Mouse (Mus musculus): ENCODE measurements at regions not wholly inside any gene's neighbourhood (a gene's known extent, or its start where the extent isn't known, plus 50 kb on each side); places are given as distances from the start of the nearest gene placed in this dataset.
"Not testable (repeated sequence)": the region's sequence is repeated elsewhere in the genome, so short reads cannot be mapped to it uniquely, and the experiment has no call there.

DNA sequence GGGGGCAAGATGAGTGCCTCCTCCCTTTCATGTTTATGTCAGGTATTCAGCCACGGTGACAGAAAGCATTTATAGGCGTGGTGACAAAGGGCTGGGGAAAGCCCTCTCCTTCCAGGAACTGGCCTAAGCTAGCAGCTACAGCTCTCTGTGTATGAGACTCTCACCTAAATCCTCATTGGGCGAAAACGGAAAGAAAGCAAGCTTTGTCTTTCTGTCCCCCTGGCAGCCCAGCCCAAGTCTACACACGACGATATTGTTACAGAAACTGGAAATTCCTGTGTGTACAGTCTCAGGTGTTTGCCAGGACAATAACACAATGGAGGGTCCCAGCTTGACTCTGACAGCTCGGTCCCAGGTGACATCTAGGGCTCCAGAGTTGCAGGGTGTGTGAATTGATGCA, 60.0 kb downstream of the Dact2 start:
- Histone ChIP-seq H3K36me3 (no peaks in the 10 kb centered on the region), H3K4me1 (no peaks in the 10 kb centered on the region), H3K27ac (replicated peaks) (no peak overlapping the region), H3K9me3 (no peaks in the 10 kb centered on the region), H3K4me2 (no peak overlapping the region), H3K4me3 (no peak overlapping the region), H3K27me3 (replicated peaks) (peaks cover 65% of the 10 kb centered on the region), H3K9ac (no peak overlapping the region)
- WGBS: 66% methylated on average over 7 of the region's 7 CpGs
- no peak for ATAC-seq (ENCODE audit: extremely low read depth, insufficient number of reproducible peaks, low FRiP score, low TSS enrichment)

DNA sequence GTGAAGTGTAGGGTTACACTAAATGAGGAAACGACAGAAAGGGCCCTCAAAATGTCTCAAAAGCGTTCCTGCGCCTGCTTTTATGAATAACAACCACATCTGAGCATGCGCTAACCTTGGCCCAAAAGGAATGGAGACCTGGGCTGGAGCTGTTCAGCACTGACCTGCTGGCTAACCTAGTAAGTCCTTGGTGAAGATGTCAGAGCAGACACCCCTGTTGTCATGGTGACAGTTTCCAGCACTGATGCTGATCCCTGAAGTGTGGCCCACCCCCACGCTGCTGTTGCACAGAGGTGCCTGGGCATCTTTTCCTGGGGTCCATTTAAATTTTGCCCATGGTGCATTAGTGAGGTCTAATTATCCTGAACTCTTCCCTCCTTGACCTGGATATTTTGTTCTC, 62.4 kb downstream of the Dact2 start:
- Histone ChIP-seq H3K27ac (replicated peaks) (no peak overlapping the region), H3K4me1 (no peaks in the 10 kb centered on the region), H3K36me3 (no peaks in the 10 kb centered on the region), H3K9me3 (no peaks in the 10 kb centered on the region), H3K4me3 (no peak overlapping the region), H3K27me3 (replicated peaks) (peaks cover 77% of the 10 kb centered on the region), H3K9ac (no peak overlapping the region), H3K4me2 (no peak overlapping the region)
- 86% methylated on average over 5 of the region's 5 CpGs for WGBS
- no peak for ATAC-seq (ENCODE audit: extremely low read depth, insufficient number of reproducible peaks, low FRiP score, low TSS enrichment)

DNA sequence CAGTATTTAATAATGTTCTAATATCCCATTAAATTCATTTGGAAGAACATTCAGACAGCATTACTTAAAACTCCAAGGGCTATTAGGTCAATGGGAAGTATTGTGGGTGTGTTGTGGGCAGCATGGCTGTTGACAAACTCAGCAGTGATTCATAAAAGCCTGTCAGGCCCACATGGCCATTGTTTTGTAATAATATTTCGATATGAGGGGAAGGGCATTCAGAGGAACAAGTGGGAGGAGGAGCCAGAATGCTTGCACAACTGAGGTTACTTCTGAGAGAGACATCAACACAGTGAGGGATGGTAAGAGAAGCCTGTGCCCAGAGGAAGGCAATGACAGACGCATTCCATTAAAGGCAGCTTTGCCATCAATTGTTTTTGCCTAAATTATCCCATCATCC, 63.8 kb downstream of the Dact2 start:
- peaks cover 86% of the 10 kb centered on the region for H3K27me3 ChIP-seq (replicated peaks)
- no peak for ATAC-seq (ENCODE audit: extremely low read depth, insufficient number of reproducible peaks, low FRiP score, low TSS enrichment)

DNA sequence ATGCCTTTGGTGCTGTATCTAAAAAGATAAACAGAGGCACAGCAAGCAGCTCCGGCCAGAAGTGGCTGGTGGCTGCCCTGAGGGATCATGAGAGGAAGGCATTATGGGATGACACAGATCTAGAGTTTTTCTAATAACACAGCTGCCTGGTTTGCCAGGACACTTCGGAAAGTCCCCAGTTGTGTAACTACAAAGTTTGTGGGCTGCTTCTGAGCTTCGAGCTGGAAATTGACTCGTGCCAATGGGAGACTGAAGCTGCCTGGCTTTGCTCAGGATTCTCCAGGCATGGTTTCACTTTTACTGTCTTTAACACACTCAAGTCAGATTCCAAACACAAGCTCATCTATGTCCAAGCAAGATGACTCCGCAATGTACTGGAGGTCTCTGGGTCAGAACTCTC, 65.2 kb downstream of the Dact2 start:
- no peak overlapping the region for H3K4me2 ChIP-seq
- no peaks in the 10 kb centered on the region for H3K4me1 ChIP-seq
- no peak for ATAC-seq (ENCODE audit: extremely low read depth, insufficient number of reproducible peaks, low FRiP score, low TSS enrichment)
- peaks cover 77% of the 10 kb centered on the region for H3K27me3 ChIP-seq (replicated peaks)
- H3K4me3 ChIP-seq: no peak overlapping the region
- H3K9me3 ChIP-seq: no peaks in the 10 kb centered on the region
- 58% methylated on average over 5 of the region's 5 CpGs for WGBS
- no peaks in the 10 kb centered on the region for H3K36me3 ChIP-seq
- H3K9ac ChIP-seq: no peak overlapping the region
- H3K27ac ChIP-seq (replicated peaks): no peak overlapping the region

More for the DNA sequence above, 63.8 kb downstream of the Dact2 start:
- Histone ChIP-seq H3K9ac (no peak overlapping the region), H3K4me1 (no peaks in the 10 kb centered on the region), H3K9me3 (no peaks in the 10 kb centered on the region), H3K4me2 (no peak overlapping the region), H3K36me3 (no peaks in the 10 kb centered on the region), H3K4me3 (no peak overlapping the region), H3K27ac (replicated peaks) (no peak overlapping the region)
- 75% methylated on average over 2 of the region's 2 CpGs for WGBS

DNA sequence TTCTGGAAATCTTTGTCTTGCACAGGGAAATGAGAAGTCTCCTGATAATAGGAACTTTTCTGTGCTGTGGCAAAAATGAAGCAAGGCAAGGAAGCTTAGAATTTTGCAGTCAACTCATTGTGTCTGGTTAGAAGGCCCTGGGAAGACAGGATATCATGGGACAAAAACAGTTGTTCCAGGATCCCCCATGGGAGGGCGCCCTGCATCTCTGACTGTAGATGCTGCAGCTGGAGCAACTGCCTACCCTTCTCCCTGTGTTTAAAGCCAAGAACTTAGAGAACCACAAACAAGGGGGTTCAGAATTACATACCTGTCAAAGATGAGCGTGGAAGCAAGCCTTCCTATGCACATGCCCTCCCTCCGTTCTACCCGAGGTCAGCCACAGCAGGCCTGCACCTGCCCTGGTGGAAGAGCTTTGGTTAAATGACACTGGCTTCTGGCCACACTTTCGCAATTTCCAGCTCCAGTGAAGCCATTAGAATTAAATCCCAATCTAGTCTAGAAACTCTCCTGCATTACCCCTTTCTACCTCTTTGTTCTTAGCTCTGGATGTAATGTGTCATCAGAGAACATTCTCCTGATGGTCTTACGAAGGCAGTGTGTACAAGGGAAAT, 67.3 kb downstream of the Dact2 start:
- H3K27me3 ChIP-seq (replicated peaks): peaks cover 74% of the 10 kb centered on the region
- H3K27ac ChIP-seq (replicated peaks): no peak overlapping the region
- no peak for ATAC-seq (ENCODE audit: extremely low read depth, insufficient number of reproducible peaks, low FRiP score, low TSS enrichment)
- no peaks in the 10 kb centered on the region for H3K36me3 ChIP-seq
- H3K4me3 ChIP-seq: no peak overlapping the region
- no peak overlapping the region for H3K4me2 ChIP-seq
- H3K4me1 ChIP-seq: no peaks in the 10 kb centered on the region
- H3K9ac ChIP-seq: no peak overlapping the region
- 51% methylated on average over 6 of the region's 6 CpGs for WGBS
- no peaks in the 10 kb centered on the region for H3K9me3 ChIP-seq

DNA sequence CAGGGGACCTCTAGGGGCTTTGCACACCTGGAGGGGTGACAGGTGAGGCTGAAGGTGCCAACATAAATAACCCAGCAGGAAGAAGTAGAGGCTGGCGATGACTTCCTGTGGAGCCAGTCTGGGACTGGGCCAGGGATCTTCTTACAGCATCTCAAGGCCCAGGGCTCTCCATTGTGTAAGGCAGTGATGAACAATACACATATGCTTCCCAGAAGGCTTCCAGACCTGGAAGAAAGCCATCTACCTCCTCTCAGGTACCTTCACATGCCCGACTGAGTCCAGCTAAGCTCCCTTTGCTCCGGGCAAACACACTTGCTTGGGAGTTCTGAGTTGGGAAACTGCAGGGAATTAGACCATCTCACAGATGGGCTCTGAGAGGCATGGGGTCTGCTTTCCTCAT, 69.5 kb downstream of the Dact2 start:
- H3K4me3 ChIP-seq: no peak overlapping the region
- no peak overlapping the region for H3K9ac ChIP-seq
- no peaks in the 10 kb centered on the region for H3K4me1 ChIP-seq
- no peak for ATAC-seq (ENCODE audit: extremely low read depth, insufficient number of reproducible peaks, low FRiP score, low TSS enrichment)
- H3K4me2 ChIP-seq: no peak overlapping the region
- WGBS: 62% methylated on average over 3 of the region's 3 CpGs
- no peaks in the 10 kb centered on the region for H3K36me3 ChIP-seq
- H3K27me3 ChIP-seq (replicated peaks): peaks cover 60% of the 10 kb centered on the region
- no peak overlapping the region for H3K27ac ChIP-seq (replicated peaks)
- H3K9me3 ChIP-seq: no peaks in the 10 kb centered on the region

DNA sequence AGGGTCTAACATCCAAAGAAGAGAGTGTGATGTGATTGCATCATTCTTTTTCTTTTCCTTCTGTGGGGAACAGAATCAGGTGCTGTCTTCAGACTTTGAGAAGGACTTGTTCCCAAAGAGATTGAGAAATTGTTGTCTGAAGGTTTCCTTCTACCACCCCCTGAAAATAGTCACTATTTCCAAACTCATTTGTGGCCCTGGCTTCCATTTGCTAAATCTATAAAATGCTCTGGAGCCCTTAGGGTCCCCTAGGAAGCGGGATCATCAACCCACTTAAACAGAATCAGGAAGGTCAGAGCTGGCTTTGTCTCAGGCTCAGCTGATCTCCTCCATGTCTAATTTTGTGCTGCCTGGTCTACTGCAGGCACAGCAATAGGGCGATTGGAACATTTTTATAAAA, 70.1 kb downstream of the Dact2 start:
- WGBS: 62% methylated on average over 2 of the region's 2 CpGs

DNA sequence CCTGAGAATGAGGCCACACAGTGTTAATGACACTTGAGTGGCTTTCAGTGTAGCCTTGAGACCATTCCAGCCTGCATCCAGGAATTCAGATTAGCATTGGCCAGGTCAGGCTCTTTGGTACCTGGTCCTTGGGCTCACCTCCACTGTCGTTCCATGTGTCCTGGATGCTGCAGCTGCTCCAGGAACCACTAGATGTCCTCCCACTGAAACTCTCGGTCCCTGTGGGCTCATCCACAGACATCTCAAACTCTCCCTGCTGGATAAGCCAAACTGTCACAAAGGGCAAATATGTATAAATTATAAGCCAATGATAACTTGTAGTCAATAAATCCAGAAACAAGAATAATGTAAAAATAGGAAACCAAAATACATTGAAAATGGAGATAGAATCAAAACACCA, 67.7 kb upstream of the Gm7358 start:
- peaks cover 15% of the 10 kb centered on the region; the same call in 1 of the 2 replicates for H3K27me3 ChIP-seq (replicated peaks)
- not testable (repeated sequence) for H3K4me2 ChIP-seq; H3K27ac ChIP-seq (replicated peaks); H3K36me3 ChIP-seq; ATAC-seq (ENCODE audit: extremely low read depth, insufficient number of reproducible peaks, low FRiP score, low TSS enrichment); H3K4me3 ChIP-seq; H3K9ac ChIP-seq; H3K9me3 ChIP-seq; H3K4me1 ChIP-seq
- WGBS: 17% methylated on average over 2 of the region's 2 CpGs

More for the DNA sequence above, 70.1 kb downstream of the Dact2 start:
- H3K4me1 ChIP-seq: no peaks in the 10 kb centered on the region
- ATAC-seq (ENCODE audit: extremely low read depth, insufficient number of reproducible peaks, low FRiP score, low TSS enrichment): no peak
- no peak overlapping the region for H3K4me3 ChIP-seq
- no peak overlapping the region for H3K4me2 ChIP-seq
- no peaks in the 10 kb centered on the region for H3K36me3 ChIP-seq
- no peaks in the 10 kb centered on the region for H3K9me3 ChIP-seq
- no peak overlapping the region for H3K27ac ChIP-seq (replicated peaks)
- no peak overlapping the region for H3K9ac ChIP-seq
- H3K27me3 ChIP-seq (replicated peaks): peaks cover 53% of the 10 kb centered on the region

DNA sequence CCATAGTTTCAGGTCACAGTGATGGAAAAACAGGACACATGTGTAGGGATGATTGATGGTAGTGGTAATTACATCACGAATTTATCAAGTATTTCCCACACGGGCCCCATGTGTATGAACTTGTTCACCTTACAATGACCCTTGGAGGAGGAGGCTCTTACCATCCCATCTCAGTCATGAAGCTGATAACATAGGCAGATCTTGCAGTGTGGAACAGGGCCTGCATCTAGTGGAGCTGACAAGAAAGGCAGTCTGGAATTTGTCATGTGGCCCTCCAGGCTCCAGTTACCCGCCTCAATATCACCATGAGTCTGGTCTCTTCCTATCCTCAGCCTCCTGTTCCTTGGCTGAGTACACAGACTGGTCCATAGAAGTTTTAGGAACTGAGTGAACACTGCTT, 59.5 kb upstream of the Gm7358 start:
- Histone ChIP-seq H3K36me3 (no peaks in the 10 kb centered on the region), H3K4me3 (no peak overlapping the region), H3K4me2 (no peak overlapping the region), H3K9me3 (no peaks in the 10 kb centered on the region), H3K4me1 (peaks cover 20% of the 10 kb centered on the region), H3K27me3 (replicated peaks) (peaks cover 4% of the 10 kb centered on the region; the same call in 1 of the 2 replicates), H3K27ac (replicated peaks) (no peak overlapping the region), H3K9ac (no peak overlapping the region)
- no peak for ATAC-seq (ENCODE audit: extremely low read depth, insufficient number of reproducible peaks, low FRiP score, low TSS enrichment)
- 16% methylated on average over 3 of the region's 3 CpGs for WGBS

DNA sequence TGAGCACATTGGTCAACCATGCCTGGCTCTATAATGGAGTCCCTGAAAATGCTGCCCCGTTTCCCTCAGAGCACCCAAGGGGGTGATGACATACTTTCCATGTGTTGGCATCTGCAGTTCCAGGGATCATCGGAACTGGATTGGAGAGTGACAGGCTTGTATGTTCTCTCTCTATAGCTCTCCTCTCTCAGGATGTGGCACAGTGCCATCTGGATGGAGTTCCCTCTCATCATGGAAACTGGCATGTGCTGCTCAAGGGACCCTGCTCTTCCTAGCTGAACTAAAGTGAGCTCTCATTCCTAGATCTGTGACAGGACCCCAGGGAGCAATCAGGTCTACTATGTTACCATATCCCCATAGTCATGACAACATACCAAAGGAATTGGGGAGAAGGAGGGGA, 56.9 kb upstream of the Gm7358 start:
- H3K4me3 ChIP-seq: no peak overlapping the region
- H3K9ac ChIP-seq: no peak overlapping the region
- no peak overlapping the region for H3K4me2 ChIP-seq
- WGBS: 61% methylated on average over 2 of the region's 2 CpGs
- H3K27ac ChIP-seq (replicated peaks): no peak overlapping the region
- H3K9me3 ChIP-seq: no peaks in the 10 kb centered on the region
- H3K27me3 ChIP-seq (replicated peaks): peaks cover 11% of the 10 kb centered on the region; the same call in 1 of the 2 replicates
- H3K4me1 ChIP-seq: peaks cover 20% of the 10 kb centered on the region
- H3K36me3 ChIP-seq: no peaks in the 10 kb centered on the region
- ATAC-seq (ENCODE audit: extremely low read depth, insufficient number of reproducible peaks, low FRiP score, low TSS enrichment): no peak; the same call in 1 of the 2 replicates

DNA sequence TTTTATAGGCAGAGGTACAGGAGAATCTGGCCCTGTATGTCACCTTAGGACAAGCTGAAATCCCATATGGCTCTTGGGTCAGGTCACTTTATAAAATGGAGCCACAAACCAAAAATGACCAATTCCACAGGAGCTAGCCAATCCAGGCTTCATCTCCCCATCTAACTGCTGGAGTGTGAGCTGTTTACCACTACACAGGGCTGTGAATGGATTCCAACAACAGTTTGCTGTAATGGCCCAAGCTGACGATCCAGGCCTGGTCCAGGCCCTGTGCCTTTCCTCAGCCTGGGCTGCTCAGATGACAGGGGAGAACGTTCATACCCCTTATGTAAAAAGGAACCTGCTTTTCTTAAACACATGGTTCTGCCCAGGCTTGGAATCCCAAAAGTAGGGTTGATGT, 55.5 kb upstream of the Gm7358 start:
- Histone ChIP-seq H3K4me2 (no peak overlapping the region), H3K27me3 (replicated peaks) (peaks cover 13% of the 10 kb centered on the region; the same call in 1 of the 2 replicates), H3K36me3 (no peaks in the 10 kb centered on the region), H3K27ac (replicated peaks) (no peak overlapping the region), H3K4me1 (peaks cover 20% of the 10 kb centered on the region), H3K4me3 (no peak overlapping the region), H3K9me3 (no peaks in the 10 kb centered on the region), H3K9ac (no peak overlapping the region)
- no peak for ATAC-seq (ENCODE audit: extremely low read depth, insufficient number of reproducible peaks, low FRiP score, low TSS enrichment)
- WGBS: 69% methylated on average over 2 of the region's 2 CpGs

DNA sequence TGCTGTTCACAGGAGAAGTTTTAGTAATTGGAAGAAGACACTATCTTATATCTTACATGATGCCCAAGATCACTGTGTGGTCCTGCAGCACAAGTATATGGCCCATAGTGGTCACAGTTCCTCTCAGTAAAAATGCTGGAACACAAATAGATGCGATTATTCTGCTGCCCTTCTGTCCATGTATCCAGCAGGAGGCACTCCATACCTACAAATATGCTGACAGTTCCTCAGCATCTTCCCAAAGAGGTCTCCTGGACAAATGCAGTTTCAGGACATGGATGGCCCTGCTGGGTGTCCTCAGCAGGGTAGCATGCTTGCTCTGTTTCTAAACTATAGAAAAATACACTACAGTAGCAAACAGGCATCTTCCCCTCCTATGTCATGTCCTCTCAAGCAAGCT, 52.4 kb upstream of the Gm7358 start:
- H3K4me2 ChIP-seq; H3K4me1 ChIP-seq; ATAC-seq (ENCODE audit: extremely low read depth, insufficient number of reproducible peaks, low FRiP score, low TSS enrichment); H3K4me3 ChIP-seq; H3K9ac ChIP-seq; H3K36me3 ChIP-seq; H3K9me3 ChIP-seq; H3K27ac ChIP-seq (replicated peaks): not testable (repeated sequence)
- H3K27me3 ChIP-seq (replicated peaks): peaks cover 12% of the 10 kb centered on the region; the same call in 1 of the 2 replicates
- WGBS: 7% methylated on average over 1 of the region's 1 CpGs

All from heart, embryonic 13.5 days (tissue).